ENCODE assay signal across 16 mouse cellular contexts in the genomic region with DNA sequence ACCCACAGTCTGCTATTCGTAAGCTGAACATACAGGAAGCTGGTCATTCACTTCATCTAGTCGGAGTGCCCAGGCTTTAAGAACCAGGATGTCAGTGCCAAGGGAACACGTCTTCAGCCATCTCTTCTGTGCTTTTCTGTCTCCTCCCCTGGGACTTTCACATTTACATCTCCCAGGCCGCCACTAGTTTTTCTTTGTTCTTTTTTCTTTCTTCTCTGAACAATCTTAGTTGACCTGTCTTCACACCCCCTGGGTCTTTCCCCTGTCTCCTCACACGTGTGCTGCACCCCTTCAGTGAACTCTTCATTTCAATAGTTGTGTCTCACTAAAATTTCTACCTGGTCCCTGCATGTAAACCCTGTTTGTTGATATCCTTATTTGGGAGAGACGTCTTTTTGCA.
"Had no signal": no experiment of that assay in that cellular context is flagged by ENCODE, and none has a peak within 500 bp of the region (broad histone marks: within the 10 kb centered on the region; RNA-seq: fewer than 3 reads in every experiment).

No protein-coding gene starts in this region.

- H3K9me3 ChIP-seq: neural tube, embryonic 13.5 days; neural tube, embryonic 15.5 days; stomach, embryonic 15.5 days had no signal

- H3K27me3 ChIP-seq: neural tube, embryonic 13.5 days; neural tube, embryonic 15.5 days; stomach, embryonic 15.5 days had no signal

- H3K36me3 ChIP-seq: neural tube, embryonic 13.5 days; neural tube, embryonic 15.5 days; stomach, embryonic 15.5 days had no signal

- H3K4me3 ChIP-seq: neural tube, embryonic 13.5 days; neural tube, embryonic 15.5 days; stomach, embryonic 15.5 days had no signal

- DNase-seq: retina, postnatal 1 day; right cerebral cortex, adult 18-20 months; right cerebral cortex, postnatal 14 days; right cerebral cortex, postnatal 25 days; right cerebral cortex, postnatal 4 days; spleen, adult 18-20 months; thymus, adult 18-20 months; thymus, adult 2 months; thymus, postnatal 14 days; thymus, postnatal 25 days; thymus, postnatal 36 days; thymus, postnatal 4 days had no signal

- H3K9ac ChIP-seq: neural tube, embryonic 13.5 days; neural tube, embryonic 15.5 days; stomach, embryonic 15.5 days had no signal

- H3K4me1 ChIP-seq: neural tube, embryonic 13.5 days; neural tube, embryonic 15.5 days; stomach, embryonic 15.5 days had no signal

- H3K4me2 ChIP-seq: neural tube, embryonic 13.5 days; neural tube, embryonic 15.5 days; stomach, embryonic 15.5 days had no signal

- H3K27ac ChIP-seq: neural tube, embryonic 13.5 days; neural tube, embryonic 15.5 days; stomach, embryonic 15.5 days; stomach, postnatal 0 days had no signal
